8 mouse cellular contexts compared by ENCODE assay signal in genomic region chr4:106996305-106997076, GRCm38 (mm10).
DNase-seq lines count a peak whose midpoint lies in the region; ATAC-seq and TF ChIP-seq lines count a peak whose summit lies in the region.

No protein-coding gene starts in this region.

- no peak overlapping the region for H3K27ac ChIP-seq in forebrain, embryonic 16.5 days (ENCODE audit: low read length)
- no peak overlapping the region for H3K27ac ChIP-seq in lung, postnatal 0 days (ENCODE audit: low read length)

- no peaks in the 10 kb centered on the region for H3K27me3 ChIP-seq in forebrain, embryonic 16.5 days (replicated peaks; ENCODE audit: control insufficient read depth, insufficient read depth, low read length)
- H3K27me3 ChIP-seq in lung, postnatal 0 days (replicated peaks; ENCODE audit: insufficient read depth, low read length), result no peaks in the 10 kb centered on the region

- DNase-seq in layer of hippocampus, adult 11-12 months (ENCODE audit: low spot score), result peak; percentile 48
- no peak for DNase-seq in layer of hippocampus, adult 9-10 months (ENCODE audit: low spot score)
- peak; percentile 59 for DNase-seq in adipocyte (ENCODE audit: low spot score)
- DNase-seq in lung, postnatal 0 days (ENCODE audit: low spot score), result peak; percentile 70
- DNase-seq in cerebellum, adult 11-12 months, result no peak
- DNase-seq in spleen, adult 18-20 months, result no peak
- DNase-seq in gastrocnemius, adult 18-20 months (ENCODE audit: low spot score), result no peak

- no peak for TF ChIP-seq CTCF in lung, postnatal 0 days (IDR thresholded peaks at IDR 0.05)

- WGBS in forebrain, embryonic 16.5 days, result 17% methylated on average over 13 of the region's 13 CpGs
- WGBS in lung, postnatal 0 days, result 17% methylated on average over 13 of the region's 13 CpGs

- H3K9ac ChIP-seq in forebrain, embryonic 16.5 days (replicated peaks; ENCODE audit: low read depth, low read length), result no peak overlapping the region
- no peak overlapping the region for H3K9ac ChIP-seq in lung, postnatal 0 days (replicated peaks; ENCODE audit: low read depth)

- TF ChIP-seq EP300 in lung, postnatal 0 days (IDR thresholded peaks at IDR 0.05), result peak; percentile 12; the same call in 1 of the 2 replicates

- no peak overlapping the region for H3K4me3 ChIP-seq in forebrain, embryonic 16.5 days (replicated peaks; ENCODE audit: low read length)
- H3K4me3 ChIP-seq in lung, postnatal 0 days (ENCODE audit: low read depth, low read length), result no peak overlapping the region

- no peak overlapping the region for H3K4me2 ChIP-seq in forebrain, embryonic 16.5 days (ENCODE audit: low read length)
- no peak overlapping the region for H3K4me2 ChIP-seq in lung, postnatal 0 days (replicated peaks; ENCODE audit: low read depth, low read length)

- H3K36me3 ChIP-seq in forebrain, embryonic 16.5 days (ENCODE audit: control insufficient read depth, insufficient read depth), result no peaks in the 10 kb centered on the region
- no peaks in the 10 kb centered on the region for H3K36me3 ChIP-seq in lung, postnatal 0 days (ENCODE audit: insufficient read depth, low read length)

- H3K9me3 ChIP-seq in forebrain, embryonic 16.5 days (ENCODE audit: control insufficient read depth, low read length), result no peaks in the 10 kb centered on the region
- H3K9me3 ChIP-seq in lung, postnatal 0 days (ENCODE audit: low read length), result no peaks in the 10 kb centered on the region

- peaks cover 46% of the 10 kb centered on the region for H3K4me1 ChIP-seq in forebrain, embryonic 16.5 days (replicated peaks; ENCODE audit: control insufficient read depth, insufficient read depth, low read length)
- peaks cover 10% of the 10 kb centered on the region; the same call in 1 of the 2 replicates for H3K4me1 ChIP-seq in lung, postnatal 0 days (ENCODE audit: insufficient read depth, low read depth, low read length)

- ATAC-seq in forebrain, embryonic 16.5 days, result peak; percentile 32
- ATAC-seq in lung, postnatal 0 days, result peak; percentile 82

Comparison
In these comparisons a context has a peak if more than half of its experiments do, and no peak if none do; other contexts are left out.
1. DNase-seq: peak in layer of hippocampus, adult 11-12 months (single experiment), adipocyte (single experiment) and lung, postnatal 0 days (single experiment); none in layer of hippocampus, adult 9-10 months (single experiment), cerebellum, adult 11-12 months (single experiment), spleen, adult 18-20 months (0 of 2) and gastrocnemius, adult 18-20 months (single experiment).